Mouse (Mus musculus): ENCODE measurements around the gene Larp4. TPM values are rescaled to one million over a fixed set of nuclear protein-coding genes. Genes with fewer than 3 reads are reported as not detected.

The Larp4 gene
- 10 to 100 TPM; 27.4 to 36.2 TPM for total RNA-seq (2023)

DNA sequence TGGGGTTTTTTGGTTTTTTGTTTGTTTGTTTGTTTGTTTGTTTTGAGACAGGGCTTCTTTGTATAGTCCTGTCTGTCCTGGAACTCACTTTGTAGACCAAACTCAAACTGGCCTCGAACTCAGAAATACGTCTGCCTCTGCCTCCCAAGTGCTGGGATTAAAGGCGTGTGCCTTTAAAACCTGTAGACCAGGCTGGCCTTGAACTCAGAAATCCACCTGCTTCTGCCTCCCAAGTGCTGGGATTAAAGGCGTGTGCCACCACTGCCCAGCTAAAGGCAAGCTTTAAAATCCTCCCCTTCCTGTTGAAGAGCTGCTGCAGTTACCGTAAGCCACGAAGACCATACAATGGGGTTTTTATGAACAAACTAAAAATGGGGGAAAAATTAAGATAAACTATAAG lies at the start of gene Larp4:
TSS of gene Larp4 (plus strand) at position 301 of the 400 bp plus-strand sequence.

DNA sequence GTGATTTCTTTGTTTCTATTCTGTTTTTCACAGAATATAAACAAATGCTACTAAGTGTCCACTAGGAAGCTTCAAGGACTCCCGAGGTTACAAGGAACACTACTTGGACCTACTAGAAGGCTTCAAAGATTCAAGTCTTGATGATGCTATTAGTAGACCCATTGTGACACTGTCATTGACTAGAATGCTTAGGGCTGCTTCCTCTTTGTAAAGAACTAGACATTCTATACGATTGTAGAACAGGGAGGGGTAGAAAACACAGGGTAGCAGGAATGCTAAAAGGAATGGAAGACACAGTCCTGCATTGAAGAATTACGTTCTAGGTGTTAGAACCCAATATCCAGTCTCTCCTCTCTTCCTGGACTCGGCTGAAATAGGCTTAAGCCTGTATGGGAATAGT lies 2.9 kb upstream of the Larp4 start, which contains the start of gene Fam186a:
TSS of gene Fam186a (minus strand) at position 101 of the 400 bp plus-strand sequence.

DNA sequence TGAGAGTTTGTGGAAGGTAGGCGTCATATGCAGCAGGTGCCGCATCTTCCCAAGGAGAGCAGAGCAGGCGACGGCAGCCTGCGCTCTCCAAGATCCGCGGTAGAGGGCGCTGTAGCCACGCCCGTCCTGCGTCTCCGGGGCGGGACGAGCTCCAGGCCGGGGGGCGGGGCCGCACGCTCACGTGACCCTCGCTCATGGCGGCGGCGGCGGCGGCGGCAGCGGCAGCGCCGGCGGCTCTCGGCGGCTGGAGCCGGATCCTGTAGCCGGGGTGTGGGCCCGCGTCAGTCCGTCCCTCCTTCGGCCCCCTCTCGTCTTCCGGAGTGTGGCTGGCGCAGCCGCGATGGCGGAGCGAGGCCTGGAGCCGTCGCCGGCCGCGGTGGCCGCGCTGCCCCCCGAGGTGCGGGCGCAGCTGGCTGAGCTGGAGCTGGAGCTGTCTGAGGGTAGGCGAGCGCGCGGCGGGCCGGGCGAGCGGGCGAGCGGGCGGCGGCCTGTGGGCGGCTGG lies 68.7 kb downstream of the Larp4 start, which contains the start of gene Dip2b:
TSS of gene Dip2b (plus strand) at position 195 of the 502 bp plus-strand sequence.

Other genes starting within 250 kb of the Larp4 start
- 10 to 100 TPM; 44.6 to 46.1 TPM for gene Cox14, start 244.4 kb upstream of the Larp4 start, total RNA-seq (2023)
- 10 to 100 TPM; 22.5 to 31.1 TPM for gene Cers5, start 197.2 kb upstream of the Larp4 start, total RNA-seq (2023)
- gene Lima1, start 94.6 kb upstream of the Larp4 start, total RNA-seq (2023), result 10 to 100 TPM; 14.0 to 19.9 TPM
- not detected for gene Fam186a, start 3.0 kb upstream of the Larp4 start, total RNA-seq (2023)
- 10 to 100 TPM; 29.6 to 29.7 TPM for gene Dip2b, start 68.6 kb downstream of the Larp4 start, total RNA-seq (2023)

Measured in neutrophil, adult 83 days (primary cell).